Mouse (Mus musculus) retina, postnatal 7 days (tissue): Measurements from ENCODE around the gene Kctd8.
"Not testable (repeated sequence)": the region's sequence is repeated elsewhere in the genome, so short reads cannot be mapped to it uniquely, and the experiment has no call there.

Source experiments
- DNase-seq: peaks from one replicate; pipeline ENCODE4 v3.0.0-alpha.2; 2012; ENCODE audit warnings: low read depth, low spot score

The Kctd8 gene

DNA sequence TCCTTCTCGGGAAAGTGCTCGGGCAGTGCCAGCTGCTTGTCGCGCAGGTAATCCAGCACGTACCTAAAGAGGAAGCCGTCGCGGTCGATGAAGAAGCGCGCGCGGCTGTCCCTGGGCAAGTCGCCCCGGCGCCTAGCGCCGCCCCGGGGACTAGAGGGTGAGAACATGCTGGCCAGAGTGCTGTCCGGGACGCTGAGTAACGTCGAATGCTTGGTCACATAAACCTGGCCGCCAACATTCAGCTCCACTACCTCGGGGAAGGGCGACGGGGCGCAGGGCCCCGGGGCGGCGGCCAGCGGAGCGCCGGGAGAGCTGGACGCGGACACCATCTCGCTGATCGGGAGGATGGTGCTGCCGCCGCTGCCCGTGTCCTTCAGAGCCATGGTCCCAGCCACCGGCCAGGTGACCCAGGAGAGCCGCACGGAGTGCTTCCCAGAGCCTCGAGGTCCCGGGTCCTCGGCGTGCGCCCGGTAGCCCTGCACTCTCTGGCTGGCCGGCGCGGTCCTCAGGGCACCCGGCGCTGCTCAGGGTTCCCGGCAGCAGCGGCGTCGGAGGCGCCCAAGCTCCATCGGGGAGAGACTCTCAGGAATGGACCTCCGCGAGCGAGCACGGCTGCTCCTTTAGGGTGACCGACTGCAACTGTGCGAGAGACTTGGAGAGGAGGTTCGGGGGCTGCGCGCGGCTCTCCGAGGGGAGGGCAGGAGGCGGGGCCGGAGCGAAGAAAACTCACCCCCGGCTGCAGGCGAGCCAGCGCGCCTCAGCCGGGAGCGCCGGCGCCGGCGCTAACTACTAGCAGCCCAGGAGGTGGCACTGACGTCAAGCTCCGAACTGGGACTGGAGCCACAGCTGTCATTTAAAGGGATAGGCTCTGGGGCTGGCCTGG, at the start of gene Kctd8:
Gene Kctd8 (minus strand): TSS at position 761 of the 883 bp plus-strand sequence.
- peak; percentile 72 for DNase-seq

DNA sequence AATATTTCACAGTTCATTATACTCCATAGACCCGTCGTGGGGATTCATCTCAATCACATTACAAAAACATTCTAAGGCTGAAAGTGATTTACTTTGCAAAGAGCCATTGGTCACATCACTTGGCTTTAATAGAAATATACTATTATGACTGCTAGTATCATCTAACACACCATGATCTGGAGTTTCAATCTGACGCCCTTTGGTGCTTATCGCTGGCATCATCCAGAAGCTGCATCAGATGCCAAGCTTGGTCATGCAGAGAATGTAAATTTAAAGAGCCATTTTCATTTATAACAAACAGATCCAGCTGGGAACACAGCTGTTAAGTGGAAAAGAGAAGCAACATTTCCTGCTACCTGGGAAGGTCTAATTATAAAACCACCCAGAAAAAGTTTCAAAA, 37.6 kb upstream of the Kctd8 start:
- no peak for DNase-seq

DNA sequence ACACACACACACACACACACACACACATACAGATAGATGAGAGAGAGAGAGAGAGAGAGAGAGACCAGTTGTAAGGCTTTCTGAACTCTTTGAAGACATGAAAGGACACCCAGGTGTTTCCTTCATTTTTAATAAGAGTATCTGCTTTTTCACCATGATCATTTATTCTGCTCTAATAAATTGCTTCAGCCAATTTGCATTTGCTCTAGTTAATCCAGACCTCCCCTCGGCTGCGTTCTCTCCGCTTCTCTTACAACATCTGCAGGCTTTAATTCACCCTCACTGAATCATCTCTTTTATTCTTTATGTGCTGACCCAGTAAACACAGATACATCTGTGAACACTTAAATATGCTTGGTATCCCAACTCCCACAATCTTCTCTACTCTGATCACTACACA, 9.1 kb upstream of the Kctd8 start:
- no peak for DNase-seq

DNA sequence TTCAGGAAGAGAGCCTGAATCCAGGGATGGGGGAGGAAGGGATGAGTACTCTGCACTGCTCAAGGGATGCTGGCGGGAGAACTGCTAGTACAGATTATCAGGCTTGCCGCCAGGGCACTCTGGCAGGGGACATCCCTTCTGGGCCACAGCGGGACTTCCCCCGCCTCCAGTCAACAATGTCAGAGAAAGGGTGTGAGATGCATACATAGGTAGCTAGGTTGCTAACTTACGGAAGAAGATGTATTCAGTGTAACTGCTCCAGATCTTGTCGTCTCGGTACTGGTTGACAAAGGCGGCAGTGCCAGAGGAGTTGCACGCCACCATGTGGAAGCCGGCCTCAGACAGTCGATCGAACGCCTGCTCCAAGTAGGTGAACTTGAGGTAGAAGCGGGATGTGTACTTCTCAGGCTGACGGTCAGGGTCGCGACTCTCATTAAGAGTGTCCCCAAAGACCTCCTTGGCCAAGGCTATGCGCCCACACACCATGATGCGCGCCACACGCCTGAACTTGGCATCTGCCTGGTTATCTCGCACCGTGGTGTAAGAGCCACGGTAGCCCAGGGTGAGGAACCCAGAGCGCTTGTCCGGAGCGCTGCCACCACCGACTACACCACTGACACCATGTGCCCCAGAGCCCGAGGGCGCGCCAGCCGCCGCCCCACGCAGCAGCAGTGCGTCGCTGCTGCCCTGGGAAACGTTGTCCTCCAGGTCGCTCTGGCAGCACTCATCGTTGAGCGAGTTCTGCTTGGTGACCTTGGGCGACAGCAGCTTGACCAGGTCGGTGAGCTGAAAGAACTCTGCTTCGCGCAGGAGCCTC, 1.2 kb downstream of the Kctd8 start:
- DNase-seq, result peak; percentile 33

DNA sequence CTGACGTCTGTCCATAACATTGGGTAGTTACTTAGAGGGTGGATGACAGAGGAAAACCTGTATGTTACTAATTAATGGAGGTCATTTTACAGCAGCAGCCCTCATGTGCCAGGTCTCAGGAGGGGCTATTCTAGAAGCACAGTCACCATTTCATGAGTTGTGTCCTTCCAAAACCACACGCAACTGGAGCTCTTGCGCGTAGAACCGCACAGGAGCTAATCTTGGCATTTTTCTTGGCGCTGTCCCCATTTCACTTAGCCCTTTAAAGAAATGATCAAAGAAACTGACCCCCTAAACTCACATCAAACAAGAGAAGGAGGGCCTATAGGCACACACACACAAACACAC, 1.9 kb downstream of the Kctd8 start:
- DNase-seq, result no peak

DNA sequence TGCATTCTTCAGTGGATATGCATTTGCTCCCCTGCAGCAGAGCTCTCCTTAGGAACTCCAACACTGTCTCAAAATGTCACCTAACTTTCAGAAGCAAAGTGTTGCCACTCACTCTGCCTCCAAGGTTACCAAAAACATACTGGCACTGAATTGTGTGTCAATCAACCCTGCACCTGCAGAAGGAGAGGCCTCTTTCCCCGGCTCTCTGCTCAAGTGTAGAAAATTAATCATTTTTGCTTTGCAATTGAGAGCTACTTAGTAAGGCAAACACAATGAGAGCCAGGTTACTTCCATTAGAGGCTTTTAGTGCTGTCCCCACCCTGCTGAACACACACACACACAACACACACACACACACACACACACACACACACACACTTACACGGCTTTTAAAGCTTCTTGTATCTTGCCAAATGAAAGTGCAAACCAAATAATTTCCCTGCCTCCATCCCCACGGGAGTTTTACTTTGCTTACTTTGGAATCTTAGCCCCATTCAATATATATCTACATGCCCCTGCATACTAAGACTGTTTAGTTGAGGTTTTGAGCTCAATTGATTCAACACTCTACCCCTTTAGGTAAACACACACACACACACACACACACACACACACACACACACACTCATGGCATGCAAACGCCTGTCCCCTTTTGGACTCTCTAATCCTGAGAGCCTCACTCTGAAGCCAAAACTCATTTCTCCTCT, 2.4 kb downstream of the Kctd8 start:
- DNase-seq, result no peak

DNA sequence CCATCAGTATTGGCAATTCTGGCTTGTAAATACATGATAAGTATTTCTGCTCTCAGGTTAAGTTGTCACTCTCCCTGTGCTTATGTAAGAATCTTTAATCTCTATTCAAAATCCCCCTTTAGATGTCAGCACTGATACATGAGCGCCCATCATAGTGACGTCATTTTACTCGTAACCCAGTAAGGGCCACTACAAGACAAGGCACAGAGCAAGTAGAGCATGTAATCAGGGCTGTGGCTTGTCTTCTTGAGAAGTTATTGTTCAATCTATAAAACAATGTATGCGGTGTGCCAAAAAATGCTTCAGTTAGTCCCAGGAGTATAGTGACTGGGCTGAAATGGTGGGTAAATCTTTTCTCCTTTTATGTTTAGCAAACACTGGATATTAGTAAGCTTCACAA, 13.9 kb downstream of the Kctd8 start:
- DNase-seq, result no peak

DNA sequence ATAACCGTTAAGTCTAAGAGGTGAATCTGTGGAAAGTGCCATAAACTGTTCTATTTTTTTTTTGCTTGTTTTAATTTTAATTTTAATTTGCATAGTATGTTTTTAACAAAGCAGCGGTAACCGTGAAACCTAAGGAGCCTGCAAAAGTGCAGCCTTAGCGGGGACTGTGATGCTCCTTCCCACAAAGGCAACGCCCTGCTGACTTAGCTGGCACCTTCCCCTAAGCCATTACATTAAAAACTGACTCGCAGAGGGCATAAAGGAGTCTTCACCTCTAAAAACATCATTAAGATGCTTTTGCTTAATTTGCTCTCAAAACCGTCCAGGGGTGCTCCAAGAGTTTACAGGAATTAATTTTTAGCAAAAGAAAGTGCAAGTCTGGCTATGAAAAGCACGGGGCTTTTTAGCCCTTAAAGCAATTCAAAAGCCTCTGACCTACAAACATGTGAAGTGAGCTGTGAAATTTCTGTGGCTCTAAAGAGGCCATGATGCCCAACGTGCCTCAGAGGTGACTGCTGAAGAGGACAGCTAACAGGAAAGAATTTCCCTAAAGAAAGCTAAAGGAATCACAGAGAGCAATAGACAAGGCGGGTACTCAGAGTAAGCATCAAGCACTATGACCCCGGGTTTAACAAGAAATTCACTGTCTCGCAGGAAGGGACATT, 16.8 kb downstream of the Kctd8 start:
- DNase-seq, result no peak

DNA sequence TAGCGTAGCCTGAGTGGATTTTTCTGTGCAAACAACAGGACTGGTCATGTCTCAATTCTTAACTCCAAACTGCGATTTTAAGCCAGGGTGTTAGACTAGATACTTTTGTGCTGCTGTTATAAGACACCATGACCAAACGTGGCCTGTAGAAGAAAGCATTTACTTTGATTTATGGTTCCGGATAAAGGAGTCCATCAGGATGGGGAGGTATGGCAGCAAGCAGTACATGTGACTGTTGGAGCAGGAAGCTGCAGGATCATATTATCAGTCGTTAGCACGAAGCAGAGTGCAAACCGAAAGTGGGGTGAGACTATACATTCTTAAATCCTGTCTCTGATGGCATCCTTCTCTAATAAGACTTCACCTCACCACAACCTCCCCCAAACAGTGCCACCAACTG, 28.9 kb downstream of the Kctd8 start:
- DNase-seq, result no peak

DNA sequence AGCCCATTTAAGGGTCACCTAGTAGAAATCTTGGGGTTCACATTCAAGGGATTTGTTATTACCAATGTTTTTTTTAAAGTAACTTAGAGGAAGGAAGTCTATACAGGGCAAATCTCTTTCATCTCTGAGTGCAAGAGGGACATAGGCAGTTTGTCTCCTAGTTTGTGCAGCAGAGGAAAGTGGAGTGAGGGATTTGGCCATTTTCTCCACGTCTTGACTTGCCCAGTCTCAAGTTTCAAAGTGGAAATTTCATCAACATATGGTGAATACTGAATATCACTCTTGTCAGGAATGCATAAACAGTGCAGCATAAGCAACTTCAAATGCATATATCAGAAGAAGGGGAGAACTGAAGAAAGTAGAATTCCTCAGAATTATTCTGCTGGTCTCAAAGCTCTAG, 39.8 kb downstream of the Kctd8 start:
- no peak for DNase-seq

DNA sequence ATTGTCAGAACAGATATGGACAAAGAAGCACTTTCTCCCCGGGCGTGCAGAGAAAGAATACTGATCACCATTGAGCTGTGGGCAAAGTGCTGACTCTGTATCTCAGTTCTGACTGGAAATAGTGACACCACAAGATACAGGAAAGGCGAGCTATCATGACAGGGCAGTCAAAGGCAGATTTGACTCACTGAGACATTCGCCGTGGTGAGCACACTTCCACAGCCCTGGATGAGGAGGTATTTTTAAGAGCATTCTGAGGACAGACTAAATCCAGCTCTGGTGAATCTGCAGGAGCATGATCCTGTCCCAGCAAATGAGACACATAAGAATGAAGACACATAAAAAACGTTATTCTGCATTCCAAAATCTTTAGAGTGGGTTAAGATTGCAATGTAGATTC, 49.1 kb downstream of the Kctd8 start:
- DNase-seq, result no peak

DNA sequence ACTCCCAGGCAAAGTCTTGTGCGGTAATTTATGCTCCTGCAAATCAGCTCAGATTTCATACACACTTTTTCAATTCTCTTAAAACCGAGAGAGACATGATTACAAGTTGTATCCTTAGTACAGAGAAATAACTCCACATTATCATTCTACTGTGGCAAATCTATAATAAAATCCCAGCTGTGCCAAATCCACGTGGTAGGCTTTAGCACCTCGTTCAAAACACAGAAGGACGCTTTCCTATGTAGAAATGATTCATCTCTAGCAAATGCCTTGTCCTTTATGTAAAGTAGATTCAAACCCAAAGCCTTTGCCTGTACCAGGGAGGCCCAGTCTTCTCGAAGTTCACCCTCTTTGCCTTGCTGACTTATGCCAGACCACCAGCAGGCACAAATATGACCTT, 57.1 kb downstream of the Kctd8 start:
- no peak for DNase-seq

DNA sequence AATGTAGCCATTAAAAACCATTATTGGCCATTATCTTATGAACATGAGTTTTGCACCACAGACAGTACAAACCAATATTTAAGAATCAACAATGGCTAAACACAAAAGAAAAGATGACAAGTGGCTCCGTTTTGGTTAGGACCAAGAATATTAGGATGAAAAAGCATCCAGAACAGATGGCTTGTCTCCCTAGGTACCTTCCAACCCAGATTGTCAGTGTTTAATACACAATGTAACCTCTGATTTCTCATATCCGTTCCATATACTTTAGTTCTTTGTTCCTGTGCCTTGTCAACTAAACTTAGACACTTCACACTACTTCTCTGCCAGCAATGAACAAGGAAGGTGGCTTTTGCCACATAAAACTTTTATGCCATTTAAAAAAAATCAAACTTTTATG, 89.1 kb downstream of the Kctd8 start:
- no peak for DNase-seq

DNA sequence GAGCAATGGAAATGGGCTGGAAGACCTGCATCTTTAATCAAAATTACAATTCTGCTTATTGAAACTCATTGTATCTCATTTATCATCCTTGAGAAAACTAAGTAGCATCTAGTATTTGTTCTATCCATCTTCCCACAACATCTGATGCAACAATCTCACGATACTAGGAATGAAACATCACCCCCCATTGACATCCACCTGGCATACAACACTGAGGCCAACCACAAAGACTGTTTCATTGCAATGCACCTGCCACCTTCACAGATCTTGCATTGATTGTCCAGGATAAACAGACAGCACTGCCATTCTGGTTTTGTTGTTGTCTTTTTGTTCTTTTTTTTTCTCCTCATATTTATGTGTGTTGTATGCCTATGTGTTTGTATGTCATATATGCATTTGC, 99.5 kb downstream of the Kctd8 start:
- no peak for DNase-seq

DNA sequence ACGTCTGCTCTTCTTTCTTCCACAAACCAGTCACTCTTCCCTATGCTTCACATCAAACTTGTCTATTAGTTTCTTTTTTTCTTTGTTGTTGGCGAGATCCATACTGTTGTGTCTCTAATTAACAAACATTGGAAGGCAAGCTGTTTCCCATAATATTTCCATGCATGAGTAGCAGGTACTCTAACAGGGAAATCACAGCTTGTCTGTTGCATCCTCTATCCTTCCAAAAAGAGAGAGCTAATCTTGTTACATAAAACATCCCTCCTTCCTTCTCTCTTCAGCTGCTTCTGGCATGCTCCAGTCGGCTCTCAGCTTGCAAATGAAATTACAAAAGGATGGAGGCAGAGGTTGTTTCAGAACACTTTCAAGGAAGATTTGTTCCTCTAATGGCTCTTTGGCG, 107.9 kb downstream of the Kctd8 start:
- no peak for DNase-seq

DNA sequence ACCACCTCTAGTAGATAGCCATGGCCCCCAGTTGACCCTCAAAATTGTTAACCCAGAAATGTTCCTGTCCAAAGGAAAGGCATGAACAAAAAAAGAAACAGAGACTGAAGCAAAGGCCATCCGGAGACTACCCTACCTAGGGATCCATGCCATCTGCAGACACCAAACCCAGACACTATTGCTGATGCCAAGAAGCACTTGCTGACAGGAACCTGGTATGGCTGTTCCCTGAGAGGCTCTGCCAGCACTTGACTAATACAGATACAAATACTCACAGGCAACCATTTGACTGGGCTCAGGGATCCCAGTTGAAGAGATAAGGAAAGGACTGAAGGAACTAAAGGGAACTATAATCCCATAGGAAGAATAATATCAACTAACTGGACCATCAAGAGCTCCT, 109.8 kb downstream of the Kctd8 start:
- DNase-seq, result not testable (repeated sequence)

DNA sequence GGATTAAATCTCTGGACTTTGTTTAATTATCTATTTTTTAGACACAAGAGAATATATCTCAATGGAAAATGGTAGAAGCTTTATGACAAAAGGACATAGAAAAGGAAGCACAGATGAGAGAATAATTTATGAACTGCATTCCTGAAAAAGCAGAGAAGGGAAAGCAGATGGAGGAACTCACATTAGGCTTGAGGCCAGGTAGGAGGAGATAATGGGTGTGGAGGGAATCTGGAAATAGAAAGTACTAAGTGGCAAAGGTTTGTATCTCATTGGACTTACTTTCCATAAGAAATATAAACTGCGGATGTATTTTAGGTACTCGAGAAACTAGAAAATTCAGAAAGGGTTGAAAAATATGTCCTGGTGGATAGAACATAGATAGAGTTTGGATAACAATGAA, 114.3 kb downstream of the Kctd8 start:
- DNase-seq, result no peak

DNA sequence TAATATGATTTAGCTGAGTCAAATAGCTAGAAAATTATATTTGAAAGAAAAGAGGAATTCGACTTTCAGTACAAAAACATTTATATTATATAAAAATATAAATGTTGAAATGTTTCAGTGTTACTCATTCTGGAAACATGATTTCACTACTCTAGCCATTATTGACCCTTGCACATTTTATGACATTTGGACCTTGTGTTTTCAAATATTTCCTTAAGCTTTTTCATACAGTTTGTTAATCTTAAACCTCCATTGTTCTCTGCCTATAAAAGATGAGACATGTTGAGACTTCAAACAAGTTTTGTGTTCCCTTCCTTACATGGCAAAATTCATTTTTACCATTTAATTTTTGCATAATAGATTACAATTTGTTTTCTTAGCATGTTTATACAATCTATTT, 118.9 kb downstream of the Kctd8 start:
- DNase-seq, result no peak

DNA sequence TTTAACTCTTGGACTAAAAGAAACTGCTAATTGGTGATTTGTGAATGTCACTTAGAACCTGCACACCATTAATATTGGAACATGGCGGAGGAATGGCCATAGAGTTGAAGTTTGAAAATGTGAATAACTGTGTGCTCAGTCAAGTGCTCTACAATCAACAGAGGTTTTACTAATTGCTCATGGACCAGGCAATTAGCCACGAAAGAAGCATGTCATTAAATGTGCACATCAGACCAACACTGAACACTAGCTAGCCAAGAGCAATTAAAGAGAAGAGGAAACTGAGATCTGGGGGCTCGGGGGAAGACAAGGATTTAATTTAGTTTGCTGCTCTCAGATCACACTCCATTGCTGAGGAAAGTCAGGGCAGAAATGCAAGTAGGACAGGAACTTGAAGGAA, 126.3 kb downstream of the Kctd8 start:
- DNase-seq, result peak; percentile 2

DNA sequence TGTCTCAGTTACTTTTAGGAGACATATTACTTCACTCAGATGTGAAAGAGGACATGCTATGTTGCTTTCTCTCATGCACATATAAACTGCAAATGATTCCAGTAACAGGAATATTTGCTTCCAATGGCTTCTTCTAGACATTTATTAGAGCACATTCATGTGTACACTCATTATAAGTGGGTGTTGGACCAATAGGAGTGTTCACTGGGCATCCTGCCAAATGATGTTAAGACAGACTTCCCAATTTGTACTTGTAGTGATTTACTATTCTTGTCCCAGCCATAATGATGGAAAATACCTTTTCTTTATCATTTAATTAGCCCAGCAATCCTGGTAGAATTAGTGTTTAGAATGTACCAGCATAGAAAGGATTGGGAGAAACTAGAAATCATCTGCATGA, 132.1 kb downstream of the Kctd8 start:
- DNase-seq, result no peak

DNA sequence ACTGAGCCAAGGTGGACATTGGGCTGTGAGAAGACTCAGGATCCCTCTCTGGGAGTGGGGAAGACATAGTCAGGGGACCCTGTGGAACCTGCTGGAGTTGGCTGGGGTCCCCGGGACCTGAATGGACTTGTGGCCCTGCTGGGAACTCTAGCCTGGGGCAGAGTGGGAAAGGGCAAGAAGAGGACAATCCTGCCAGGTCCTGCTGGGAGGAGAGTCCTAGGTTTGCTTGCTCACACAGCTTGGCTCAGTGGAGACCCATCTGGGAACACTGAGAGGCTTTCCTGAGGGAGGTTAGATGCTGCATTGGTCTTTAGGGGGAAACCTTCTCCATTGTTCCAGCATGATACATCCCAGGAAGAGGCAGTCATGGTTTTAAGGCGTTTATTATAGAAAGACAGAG, 133.8 kb downstream of the Kctd8 start:
- DNase-seq, result no peak
